Mouse (Mus musculus) heart, postnatal 0 days (tissue): ENCODE measurements around the gene Msl2. TPM values are rescaled to one million over a fixed set of nuclear protein-coding genes. Genes with fewer than 3 reads are reported as not detected.

Experiments
- ATAC-seq: fragments of 200-750 bp; cut with Nextera tagmentation; 2 replicates; pipeline ENCODE4 v1.8.0; 2017; ENCODE audit warnings: low read depth, moderate number of reproducible peaks, moderate library complexity; ENCODE audit not compliant: insufficient read depth
- DNase-seq: peaks from one replicate; pipeline ENCODE4 v3.0.0-alpha.2; 2016; ENCODE audit warnings: low spot score
- H3K27ac ChIP-seq: fragments of 300-500 bp; sonication (generic); 2 replicates; pipeline ENCODE4 v1.5.1; 2014; ENCODE audit warnings: low read depth, mild to moderate bottlenecking
- H3K27me3 ChIP-seq: fragments of 300-500 bp; sonication (generic); 2 replicates; pipeline ENCODE4 v1.6.1; 2014; ENCODE audit warnings: low read length, mixed read lengths; ENCODE audit not compliant: control insufficient read depth, insufficient read depth
- H3K36me3 ChIP-seq: fragments of 300-500 bp; sonication (generic); replicated peaks from 2 replicates; pipeline ENCODE4 v1.6.1; 2014; ENCODE audit warnings: low read length, mixed read lengths; ENCODE audit not compliant: control insufficient read depth, insufficient read depth
- H3K4me1 ChIP-seq: fragments of 300-500 bp; sonication (generic); 2 replicates; pipeline ENCODE4 v1.6.1; 2014; ENCODE audit warnings: antibody characterized with exemption; ENCODE audit not compliant: control insufficient read depth, insufficient read depth
- H3K4me2 ChIP-seq: fragments of 300-500 bp; sonication (generic); 2 replicates; pipeline ENCODE4 v1.6.1; 2014; ENCODE audit warnings: low read depth, mild to moderate bottlenecking, low read length, moderate library complexity
- H3K4me3 ChIP-seq: fragments of 300-500 bp; sonication (generic); 2 replicates; pipeline ENCODE4 v1.5.1; 2014; ENCODE audit warnings: low read depth, low read length
- H3K9ac ChIP-seq: fragments of 300-500 bp; sonication (generic); replicated peaks from 2 replicates; pipeline ENCODE4 v1.6.1; 2014; ENCODE audit warnings: low read depth, low read length, mixed read lengths
- H3K9me3 ChIP-seq: fragments of 300-500 bp; sonication (generic); replicated peaks from 2 replicates; pipeline ENCODE4 v1.6.1; 2016; ENCODE audit warnings: low read length; ENCODE audit not compliant: control insufficient read depth
- CTCF ChIP-seq: IDR thresholded peaks from 2 replicates; pipeline ENCODE4 v1.5.1; 2016; ENCODE audit warnings: antibody characterized with exemption, control low read depth, low read depth
- EP300 ChIP-seq: IDR thresholded peaks from 2 replicates; pipeline ENCODE4 v1.6.1; 2016; ENCODE audit warnings: antibody characterized with exemption, low read depth
- WGBS: fragments of 180-500 bp; shearing (Covaris S2); extraction: QIAGEN DNeasy Blood & Tissue Kit; methylation state at CpG from one replicate; pipeline ENCODE4 v1.1.7; 2014; 5-methylcytosine and 5-hydroxymethylcytosine counted together
- polyA plus RNA-seq: library from polyadenylated mRNA; unstranded; fragments of >200 nt; fragmentation: Nextera tagmentation; extraction: Ambion mirVana; gene quantifications from 2 replicates; pipeline ENCODE4 v1.2.1, GENCODE M21; 2015
- total RNA-seq: library from RNA; depleted of rRNA; stranded (reverse); fragments of >200 nt; gene quantifications from 2 replicates; pipeline ENCODE4 v1.2.3, GENCODE M21; 2014; ENCODE audit warnings: low replicate concordance; rRNA removed

Gene Msl2
- total and polyA plus RNA-seq, 2 experiments from 2014 or later, result 3.0 to 14.3 TPM

GRCm38 (mm10) chr9:101110013-101110412 is 36.1 kb downstream of the Msl2 start:
- DNase-seq, result peak; percentile 68
- Histone ChIP-seq H3K27ac (peak overlapping the region; percentile 33), H3K9ac (no peak overlapping the region), H3K4me2 (no peak overlapping the region), H3K27me3 (no peaks in the 10 kb centered on the region), H3K9me3 (no peaks in the 10 kb centered on the region), H3K4me3 (no peak overlapping the region), H3K4me1 (peaks cover 11% of the 10 kb centered on the region; the same call in 1 of the 2 replicates), H3K36me3 (peaks cover 50% of the 10 kb centered on the region)
- TF ChIP-seq CTCF, result no peak
- TF ChIP-seq EP300, result no peak
- 4% methylated on average over 3 of the region's 3 CpGs for WGBS
- peak; percentile 48; the same call in 1 of the 2 replicates for ATAC-seq

GRCm38 (mm10) chr9:101113317-101113716 is 39.4 kb downstream of the Msl2 start:
- Histone ChIP-seq H3K27ac (0 out of 2 replicates have a peak overlapping the region, but pooled peaks have one; percentile 20), H3K36me3 (peaks cover 42% of the 10 kb centered on the region), H3K4me1 (peaks cover 11% of the 10 kb centered on the region; the same call in 1 of the 2 replicates), H3K27me3 (no peaks in the 10 kb centered on the region), H3K4me3 (no peak overlapping the region), H3K9me3 (no peaks in the 10 kb centered on the region), H3K4me2 (no peak overlapping the region), H3K9ac (no peak overlapping the region)
- ATAC-seq (no peak; the same call in 1 of the 2 replicates), DNase-seq (peak; percentile 17)
- WGBS, result 62% methylated on average over 4 of the region's 4 CpGs
- TF ChIP-seq EP300, result no peak
- TF ChIP-seq CTCF, result no peak

GRCm38 (mm10) chr9:101114182-101114884 is 40.4 kb downstream of the Msl2 start:
- Histone ChIP-seq H3K4me3 (no peak overlapping the region), H3K4me2 (no peak overlapping the region), H3K9me3 (no peaks in the 10 kb centered on the region), H3K9ac (no peak overlapping the region), H3K27ac (no peak overlapping the region), H3K4me1 (peaks cover 11% of the 10 kb centered on the region; the same call in 1 of the 2 replicates), H3K36me3 (peaks cover 38% of the 10 kb centered on the region), H3K27me3 (no peaks in the 10 kb centered on the region)
- WGBS, result 47% methylated on average over 8 of the region's 8 CpGs
- TF ChIP-seq EP300, result no peak
- no peak for TF ChIP-seq CTCF
- 0 out of 2 replicates have a peak, but pooled peaks have one; percentile 15 for ATAC-seq
- DNase-seq, result no peak

- H3K9me3 ChIP-seq, result no peaks in the 10 kb centered on the region
- H3K4me2 ChIP-seq, result no peak overlapping the region
- H3K4me1 ChIP-seq, result no peaks in the 10 kb centered on the region
- DNase-seq (no peak), ATAC-seq (no peak)
- peaks cover 62% of the 10 kb centered on the region for H3K36me3 ChIP-seq
- no peak overlapping the region for H3K27ac ChIP-seq
- H3K4me3 ChIP-seq, result no peak overlapping the region
- H3K9ac ChIP-seq, result no peak overlapping the region
- WGBS, result 90% methylated on average over 4 of the region's 4 CpGs
- TF ChIP-seq CTCF, result no peak
- no peak for TF ChIP-seq EP300
- H3K27me3 ChIP-seq, result no peaks in the 10 kb centered on the region
Measured at GRCm38 (mm10) chr9:101143635-101144034, 69.7 kb downstream of the Msl2 start.

DNA sequence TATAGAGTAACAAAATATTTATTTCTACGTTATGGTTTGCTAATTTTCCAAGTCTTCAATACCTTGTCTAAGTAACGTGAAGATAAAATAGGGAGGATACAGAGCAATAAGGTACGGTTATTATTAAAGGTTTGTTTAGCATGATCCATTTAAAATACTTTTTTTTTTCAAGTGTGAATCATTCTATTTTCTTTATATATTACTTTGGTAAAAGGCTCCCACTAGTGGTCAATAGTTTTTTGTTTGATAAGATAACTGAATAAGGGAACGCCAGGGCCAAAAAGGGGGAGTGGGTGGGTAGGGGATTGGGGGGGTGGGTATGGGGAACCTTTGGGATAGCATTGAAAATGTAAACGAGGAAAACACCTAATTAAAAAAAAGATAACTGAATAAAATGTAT is 79.0 kb downstream of the Msl2 start:
- TF ChIP-seq EP300, result no peak
- no peak for TF ChIP-seq CTCF
- H3K27ac ChIP-seq, result no peak overlapping the region
- ATAC-seq (no peak), DNase-seq (no peak)
- no peaks in the 10 kb centered on the region for H3K4me1 ChIP-seq
- H3K9me3 ChIP-seq, result no peaks in the 10 kb centered on the region
- no peak overlapping the region for H3K4me2 ChIP-seq
- WGBS, result 72% methylated on average over 5 of the region's 5 CpGs
- H3K4me3 ChIP-seq, result no peak overlapping the region
- H3K36me3 ChIP-seq, result peaks cover 32% of the 10 kb centered on the region
- H3K27me3 ChIP-seq, result no peaks in the 10 kb centered on the region
- no peak overlapping the region for H3K9ac ChIP-seq

Other genes with a start within 250 kb of the Msl2 start
- gene Pccb, start 39.2 kb upstream of the Msl2 start, total RNA-seq, result 80.8 and 80.9 TPM in 2 replicates
- gene Pccb, start 39.2 kb upstream of the Msl2 start, polyA plus RNA-seq, result 30.5 and 32.2 TPM in 2 replicates
- gene Ppp2r3a, start 177.7 kb downstream of the Msl2 start, total RNA-seq, result 99.0 and 118 TPM in 2 replicates
- 63.3 and 76.2 TPM in 2 replicates for gene Ppp2r3a, start 177.7 kb downstream of the Msl2 start, polyA plus RNA-seq